Mouse (Mus musculus) adrenal gland, postnatal 14 days (tissue): ENCODE data around the gene AY761185. TPM values are rescaled to one million over a fixed set of nuclear protein-coding genes. Genes with fewer than 3 reads are reported as not detected.
"Not testable (repeated sequence)": the region's sequence is repeated elsewhere in the genome, so short reads cannot be mapped to it uniquely, and the experiment has no call there.

ENCODE experiments used
- DNase-seq: peaks from one replicate; pipeline ENCODE4 v3.0.0; 2021; ENCODE audit warnings: mixed read lengths
- long read RNA-seq, 2 experiments: library from polyadenylated mRNA; stranded (forward); transcript quantifications; one replicate each; pipeline ENCODE4 v2.0.0; 2021
- total RNA-seq: library from RNA; stranded (reverse); gene quantifications from 2 replicates; pipeline ENCODE4 v1.2.3, GENCODE M21; 2021

AY761185 gene
- not detected in 2 replicates for total RNA-seq
- long read RNA-seq, experiment 1: 0 reads
- long read RNA-seq, experiment 2, partial matches to known transcripts: 0 of 1 reads
- long read RNA-seq, experiment 2, other reads (novel, unspliced or antisense): 0 of 1 reads

- DNase-seq: no peak
Observed at GRCm38 (mm10) chr8:20944610-20945009, at the start of gene AY761185. Gene AY761185, minus strand, starts transcription at chr8:20944710.

DNA sequence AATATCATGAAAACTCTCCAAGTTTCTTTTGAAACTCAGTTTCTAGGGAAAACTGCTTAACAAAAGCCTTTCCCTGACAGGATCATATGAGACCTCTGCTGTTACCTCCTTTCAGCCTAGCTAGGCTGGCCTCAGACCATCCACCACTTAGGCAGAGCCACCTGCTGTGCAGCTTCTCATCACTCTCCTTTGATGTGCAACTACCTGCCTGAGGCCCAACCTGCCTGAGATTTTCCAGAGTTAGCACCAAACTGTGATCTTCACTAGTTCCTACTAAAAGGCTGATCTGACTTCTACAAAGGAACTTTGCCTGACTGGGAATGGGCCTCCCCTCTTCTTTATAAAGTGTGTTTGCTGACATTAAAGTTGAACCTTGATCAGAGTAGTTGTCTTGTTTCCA is 49.5 kb upstream of the AY761185 start:
- DNase-seq: not testable (repeated sequence)

- DNase-seq: no peak
Observed at GRCm38 (mm10) chr8:20979846-20980245, 35.3 kb upstream of the AY761185 start.

DNA sequence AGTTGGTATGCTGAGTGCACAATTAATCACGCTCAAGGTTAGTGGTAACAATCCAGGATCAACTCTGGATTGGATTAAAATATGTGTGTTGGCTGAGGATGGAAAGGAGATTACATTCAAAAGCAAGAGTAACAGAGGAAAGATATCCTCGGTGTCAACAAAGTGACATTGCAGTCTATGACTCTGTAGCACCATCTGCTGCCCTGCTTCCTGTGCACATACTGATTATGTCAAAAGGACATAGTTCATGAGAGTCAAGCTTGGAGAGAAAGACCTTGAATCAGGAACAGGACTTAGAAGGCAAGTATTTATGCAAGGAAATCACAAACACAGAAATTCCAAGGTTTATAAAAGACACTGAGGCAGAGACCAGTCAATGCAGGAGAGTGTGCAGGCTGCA is 20.0 kb upstream of the AY761185 start:
- DNase-seq: peak; percentile 47

- no peak for DNase-seq
Observed at GRCm38 (mm10) chr8:20921971-20922370, 22.5 kb downstream of the AY761185 start, which contains the start of gene Gm6040. Gene Gm6040, minus strand, starts transcription at chr8:20922071.

DNA sequence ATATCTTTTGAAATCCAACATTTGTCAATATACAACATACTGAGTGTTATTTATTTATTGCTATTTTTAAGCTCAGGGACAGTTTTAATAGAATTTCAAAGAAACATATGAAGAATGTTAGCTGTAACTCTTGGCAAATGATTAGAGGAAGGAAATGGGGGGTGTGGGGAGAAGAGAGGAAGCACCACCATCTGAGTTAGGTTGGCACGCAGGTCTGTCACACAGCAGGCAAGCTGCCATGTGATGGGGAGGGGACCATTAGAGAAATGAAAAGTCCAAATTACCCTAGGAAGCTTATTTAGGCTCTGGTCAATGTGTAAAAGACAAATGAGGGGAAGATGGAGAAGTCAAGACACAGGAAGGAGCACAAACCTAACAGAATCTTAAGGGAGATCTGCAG is 32.2 kb downstream of the AY761185 start:
- no peak for DNase-seq

DNA sequence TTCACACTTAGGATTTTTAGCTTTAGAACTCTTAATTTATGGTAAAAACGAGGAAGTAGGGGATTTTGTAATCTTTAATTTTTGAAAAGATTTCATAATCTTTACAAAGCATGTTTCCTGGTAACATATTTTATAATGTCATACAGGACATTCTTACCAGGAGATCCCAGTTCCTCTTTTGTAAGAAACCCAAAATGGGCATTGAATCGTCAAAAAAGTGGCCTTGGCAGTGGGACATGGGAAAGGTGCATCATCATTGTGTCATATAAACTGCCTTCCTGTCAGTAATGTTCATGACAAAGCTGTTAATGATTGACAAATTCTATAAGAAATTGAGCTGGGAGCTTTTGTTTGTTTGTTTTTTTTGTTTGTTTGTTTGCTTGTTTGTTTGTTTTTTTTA is 36.3 kb downstream of the AY761185 start:
- DNase-seq: no peak

GRCm38 (mm10) chr8:20907119-20907518 is 37.4 kb downstream of the AY761185 start:
- no peak for DNase-seq

DNA sequence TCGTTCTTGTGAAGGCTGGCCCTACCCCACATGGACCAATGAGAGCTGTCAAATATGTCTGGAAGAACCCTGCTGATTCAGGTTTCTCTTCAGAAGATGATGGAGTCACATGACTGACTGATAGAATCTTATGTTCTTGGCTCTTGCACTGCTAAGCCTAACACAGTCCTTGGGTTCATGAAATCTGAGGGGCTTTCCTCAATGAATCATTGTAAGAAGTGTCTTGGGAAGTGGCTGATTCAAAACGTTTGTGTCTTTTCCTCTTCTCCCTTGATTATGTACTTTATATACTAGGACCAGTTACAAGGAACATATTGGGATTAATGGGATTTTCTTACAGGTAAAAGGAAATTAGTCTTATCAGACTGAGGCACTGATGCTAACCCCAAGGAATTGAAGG is 42.0 kb downstream of the AY761185 start, which contains the start of gene Gm15056:
Gene Gm15056, minus strand, starts transcription at position 101 of the 400 bp plus-strand sequence.
- no peak for DNase-seq

Other genes with a start within 250 kb of the AY761185 start
- not detected in 2 replicates for gene Defb33, start 52.0 kb downstream of the AY761185 start, total RNA-seq
- not detected in 2 replicates for gene Gm15056, start 42.1 kb downstream of the AY761185 start, total RNA-seq
- not detected in 2 replicates for gene Gm6040, start 22.6 kb downstream of the AY761185 start, total RNA-seq
- not detected in 2 replicates for gene Defa21, start 80.8 kb upstream of the AY761185 start, total RNA-seq
- not detected in 2 replicates for gene Defa23, start 110.3 kb upstream of the AY761185 start, total RNA-seq
- gene Defa35, start 120.3 kb upstream of the AY761185 start, total RNA-seq: not detected in 2 replicates
- not detected in 2 replicates for gene Defa25, start 139.7 kb upstream of the AY761185 start, total RNA-seq
- not detected in 2 replicates for gene Gm14851, start 151.3 kb upstream of the AY761185 start, total RNA-seq
- gene Defa30, start 189.9 kb upstream of the AY761185 start, total RNA-seq: not detected in 2 replicates
- not detected in 2 replicates for gene Defa22, start 217.6 kb upstream of the AY761185 start, total RNA-seq
- gene Defa31, start 246.9 kb upstream of the AY761185 start, total RNA-seq: not detected in 2 replicates